Mouse (Mus musculus): ENCODE measurements around the gene Cdc40.

DNA sequence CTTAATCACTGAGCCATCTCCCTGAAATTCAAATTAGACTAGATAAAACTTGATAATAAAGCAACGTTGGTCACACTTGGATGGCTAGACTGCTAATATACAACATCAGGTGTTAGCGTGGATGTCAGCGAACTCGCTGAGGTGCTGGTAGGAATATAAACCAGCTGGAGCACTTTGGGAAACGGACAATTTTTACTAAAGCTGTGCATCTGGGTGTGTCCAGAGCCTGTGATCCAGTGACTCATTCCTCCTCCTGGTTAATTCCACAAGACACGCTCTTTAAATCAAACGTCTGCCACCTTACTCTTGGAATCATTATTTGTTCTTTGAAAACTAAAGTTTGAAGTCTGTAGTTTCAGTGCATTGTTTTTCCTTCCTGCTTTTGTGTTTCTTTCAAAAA, 23.7 kb upstream of the Cdc40 start:
- no peak for TF ChIP-seq CTCF (IDR thresholded peaks at IDR 0.05; ENCODE audit: low read depth, low read length)
- no peak for TF ChIP-seq EP300 (IDR thresholded peaks at IDR 0.05; ENCODE audit: insufficient read depth, low read depth, low read length)

Data from ES-Bruce4 (cell line).